Mouse (Mus musculus) embryonic facial prominence, embryonic 10.5 days (tissue): ENCODE data around the gene Ccl24. TPM values are rescaled to one million over a fixed set of nuclear protein-coding genes. Genes with fewer than 3 reads are reported as not detected.
"Not testable (repeated sequence)": the region's sequence is repeated elsewhere in the genome, so short reads cannot be mapped to it uniquely, and the experiment has no call there.

Source experiments
- DNase-seq: peaks from one replicate; pipeline ENCODE4 v3.0.0-alpha.2; 2017; ENCODE audit warnings: low spot score
- H3K27ac ChIP-seq: fragments of 300-500 bp; sonication (generic); replicated peaks from 2 replicates; pipeline ENCODE4 v1.5.1; 2016; ENCODE audit warnings: mild to moderate bottlenecking
- H3K27me3 ChIP-seq: fragments of 300-500 bp; sonication (generic); replicated peaks from 2 replicates; pipeline ENCODE4 v1.6.1; 2016; ENCODE audit warnings: low read depth, mild to moderate bottlenecking; ENCODE audit not compliant: poor library complexity, severe bottlenecking
- H3K36me3 ChIP-seq: fragments of 300-500 bp; sonication (generic); replicated peaks from 2 replicates; pipeline ENCODE4 v1.6.1; 2016; ENCODE audit warnings: mild to moderate bottlenecking, moderate library complexity
- H3K4me1 ChIP-seq: fragments of 300-500 bp; sonication (generic); 2 replicates; pipeline ENCODE4 v1.6.1; 2016
- H3K4me3 ChIP-seq: fragments of 300-500 bp; sonication (generic); 2 replicates; pipeline ENCODE4 v1.5.1; 2016; ENCODE audit warnings: mild to moderate bottlenecking, moderate library complexity
- H3K9me3 ChIP-seq: fragments of 300-500 bp; sonication (generic); 2 replicates; pipeline ENCODE4 v1.6.1; 2016; ENCODE audit warnings: mild to moderate bottlenecking
- WGBS: fragments of 180-500 bp; shearing (Covaris S2); methylation state at CpG from one replicate; pipeline ENCODE4 v1.1.7; 2016; 5-methylcytosine and 5-hydroxymethylcytosine counted together
- polyA plus RNA-seq: library from polyadenylated mRNA; unstranded; fragments of >200 nt; fragmentation: Nextera tagmentation; extraction: Ambion mirVana; gene quantifications from 2 replicates; pipeline ENCODE4 v1.2.1, GENCODE M21; 2016

Gene Ccl24
- polyA plus RNA-seq = 0.75 and 0.86 TPM in 2 replicates

- Histone ChIP-seq H3K4me3 (no peak within 1 kb of the TSS), H3K36me3 (no peaks in the 10 kb centered on the region), H3K27ac (no peak within 1 kb of the TSS), H3K9me3 (no peaks in the 10 kb centered on the region), H3K4me1 (no peaks in the 10 kb centered on the region), H3K27me3 (no peaks in the 10 kb centered on the region; the same call in 1 of the 2 replicates)
- no peak for DNase-seq
- WGBS = 95% methylated on average over 6 of the region's 6 CpGs
Observed at GRCm38 (mm10) chr5:135573006-135573405, at the start of gene Ccl24. Gene Ccl24, minus strand, starts transcription at chr5:135573049.

GRCm38 (mm10) chr5:135621725-135622124, 48.9 kb upstream of the Ccl24 start:
- Histone ChIP-seq H3K4me3 (no peak overlapping the region), H3K27ac (no peak overlapping the region), H3K4me1 (0 out of 2 replicates have a peak, but pooled peaks cover 3% of the 10 kb centered on the region), H3K36me3 (no peaks in the 10 kb centered on the region), H3K9me3 (no peaks in the 10 kb centered on the region), H3K27me3 (no peaks in the 10 kb centered on the region)
- WGBS = 82% methylated on average over 10 of the region's 10 CpGs
- DNase-seq = no peak

- WGBS = 87% methylated on average over 9 of the region's 9 CpGs
Observed at GRCm38 (mm10) chr5:135620526-135620925, 47.7 kb upstream of the Ccl24 start.

GRCm38 (mm10) chr5:135619741-135620140, 46.9 kb upstream of the Ccl24 start:
- H3K4me1 ChIP-seq, H3K4me3 ChIP-seq, H3K36me3 ChIP-seq, H3K9me3 ChIP-seq, H3K27me3 ChIP-seq, DNase-seq, H3K27ac ChIP-seq: not testable (repeated sequence)
- WGBS = 89% methylated on average over 10 of the region's 10 CpGs

More at GRCm38 (mm10) chr5:135620526-135620925, 47.7 kb upstream of the Ccl24 start:
- DNase-seq = no peak
- no peaks in the 10 kb centered on the region for H3K27me3 ChIP-seq
- H3K9me3 ChIP-seq = no peaks in the 10 kb centered on the region
- no peaks in the 10 kb centered on the region for H3K36me3 ChIP-seq
- 0 out of 2 replicates have a peak, but pooled peaks cover 3% of the 10 kb centered on the region for H3K4me1 ChIP-seq
- no peak overlapping the region for H3K27ac ChIP-seq
- H3K4me3 ChIP-seq = no peak overlapping the region

GRCm38 (mm10) chr5:135609794-135610193, 36.9 kb upstream of the Ccl24 start:
- Histone ChIP-seq H3K27me3 (no peaks in the 10 kb centered on the region), H3K4me1 (peaks cover 3% of the 10 kb centered on the region; the same call in 1 of the 2 replicates), H3K27ac (no peak overlapping the region), H3K4me3 (no peak overlapping the region), H3K36me3 (no peaks in the 10 kb centered on the region), H3K9me3 (peaks cover 8% of the 10 kb centered on the region)
- 81% methylated on average over 4 of the region's 4 CpGs for WGBS
- DNase-seq = no peak

GRCm38 (mm10) chr5:135607581-135607980, 34.7 kb upstream of the Ccl24 start:
- Histone ChIP-seq H3K4me3 (no peak overlapping the region), H3K4me1 (peaks cover 3% of the 10 kb centered on the region; the same call in 1 of the 2 replicates), H3K27me3 (no peaks in the 10 kb centered on the region), H3K27ac (no peak overlapping the region), H3K36me3 (no peaks in the 10 kb centered on the region), H3K9me3 (peaks cover 14% of the 10 kb centered on the region)
- 60% methylated on average over 1 of the region's 1 CpGs for WGBS
- no peak for DNase-seq

GRCm38 (mm10) chr5:135606717-135607116, 33.9 kb upstream of the Ccl24 start:
- H3K9me3 ChIP-seq = peaks cover 17% of the 10 kb centered on the region
- DNase-seq, H3K27me3 ChIP-seq, H3K4me1 ChIP-seq, H3K4me3 ChIP-seq, H3K36me3 ChIP-seq, H3K27ac ChIP-seq: not testable (repeated sequence)
- WGBS = no CpG with 5 or more reads among the region's 1 CpGs

GRCm38 (mm10) chr5:135604643-135605042, 31.8 kb upstream of the Ccl24 start:
- not testable (repeated sequence) for H3K27ac ChIP-seq, H3K4me3 ChIP-seq, H3K27me3 ChIP-seq, H3K4me1 ChIP-seq, H3K36me3 ChIP-seq, DNase-seq
- H3K9me3 ChIP-seq = peaks cover 17% of the 10 kb centered on the region
- no CpG with 5 or more reads among the region's 1 CpGs for WGBS

GRCm38 (mm10) chr5:135589996-135590784, 17.3 kb upstream of the Ccl24 start:
- Histone ChIP-seq H3K4me1 (peaks cover 8% of the 10 kb centered on the region), H3K27ac (no peak overlapping the region), H3K36me3 (no peaks in the 10 kb centered on the region), H3K9me3 (peaks cover 3% of the 10 kb centered on the region; the same call in 1 of the 2 replicates), H3K27me3 (no peaks in the 10 kb centered on the region), H3K4me3 (no peak overlapping the region)
- DNase-seq = no peak
- WGBS = 81% methylated on average over 12 of the region's 12 CpGs

- Histone ChIP-seq H3K27me3 (no peaks in the 10 kb centered on the region), H3K36me3 (no peaks in the 10 kb centered on the region), H3K27ac (no peak overlapping the region), H3K9me3 (peaks cover 3% of the 10 kb centered on the region; the same call in 1 of the 2 replicates), H3K4me1 (peaks cover 8% of the 10 kb centered on the region), H3K4me3 (no peak overlapping the region)
- no peak for DNase-seq
- 87% methylated on average over 4 of the region's 4 CpGs for WGBS
Observed at GRCm38 (mm10) chr5:135587764-135588163, 14.9 kb upstream of the Ccl24 start.

GRCm38 (mm10) chr5:135585691-135586090, 12.8 kb upstream of the Ccl24 start:
- Histone ChIP-seq H3K36me3 (no peaks in the 10 kb centered on the region), H3K4me1 (peaks cover 8% of the 10 kb centered on the region), H3K27me3 (no peaks in the 10 kb centered on the region), H3K9me3 (no peaks in the 10 kb centered on the region; the same call in 1 of the 2 replicates), H3K4me3 (no peak overlapping the region), H3K27ac (no peak overlapping the region)
- WGBS = 89% methylated on average over 8 of the region's 8 CpGs
- no peak for DNase-seq

GRCm38 (mm10) chr5:135582330-135582729, 9.5 kb upstream of the Ccl24 start:
- Histone ChIP-seq H3K27me3 (no peaks in the 10 kb centered on the region), H3K36me3 (no peaks in the 10 kb centered on the region), H3K9me3 (0 out of 2 replicates have a peak, but pooled peaks cover 4% of the 10 kb centered on the region), H3K4me1 (peaks cover 8% of the 10 kb centered on the region), H3K4me3 (no peak overlapping the region), H3K27ac (no peak overlapping the region)
- WGBS = 87% methylated on average over 4 of the region's 4 CpGs
- DNase-seq = no peak

GRCm38 (mm10) chr5:135579331-135579751, 6.5 kb upstream of the Ccl24 start:
- no peak for DNase-seq
- Histone ChIP-seq H3K27ac (no peak overlapping the region), H3K9me3 (0 out of 2 replicates have a peak, but pooled peaks cover 4% of the 10 kb centered on the region), H3K4me3 (no peak overlapping the region), H3K36me3 (no peaks in the 10 kb centered on the region), H3K27me3 (no peaks in the 10 kb centered on the region), H3K4me1 (no peaks in the 10 kb centered on the region)
- WGBS = 87% methylated on average over 10 of the region's 10 CpGs
